Comparison of ENCODE assay signal across 24 mouse cellular contexts in genomic region chr5:76550426-76550825, GRCm38 (mm10).
"Had no signal": no experiment of that assay in that cellular context is flagged by ENCODE, and none has a peak within 500 bp of the region (broad histone marks: within the 10 kb centered on the region; RNA-seq: fewer than 3 reads in every experiment).

No protein-coding gene starts in this region.

- DNase-seq: gastrocnemius, postnatal 14 days; gastrocnemius, postnatal 36 days; heart, adult 18-20 months; heart, postnatal 14 days; heart, postnatal 36 days; kidney, adult 11 months; kidney, adult 2 months; kidney, adult 9 months; kidney, postnatal 14 days; kidney, postnatal 36 days; layer of hippocampus, adult 9-11 months; layer of hippocampus, postnatal 36 days; left cerebral cortex, postnatal 4 days had no signal

- H3K4me2 ChIP-seq: heart, embryonic 11.5 days; hindbrain, embryonic 13.5 days; hindbrain, embryonic 15.5 days; kidney, embryonic 15.5 days; limb, embryonic 13.5 days; limb, embryonic 15.5 days; liver, embryonic 12.5 days had no signal

- ATAC-seq: hindbrain, postnatal 0 days; intestine, embryonic 16.5 days; liver, embryonic 12.5 days had no signal

- H3K4me3 ChIP-seq: hindbrain, embryonic 13.5 days; hindbrain, embryonic 15.5 days; kidney, embryonic 15.5 days; limb, embryonic 13.5 days; limb, embryonic 15.5 days; liver, embryonic 12.5 days had no signal

- H3K4me1 ChIP-seq: hindbrain, embryonic 13.5 days; hindbrain, embryonic 15.5 days; kidney, embryonic 15.5 days; limb, embryonic 13.5 days; limb, embryonic 15.5 days; liver, embryonic 12.5 days had no signal

- H3K27me3 ChIP-seq: hindbrain, embryonic 13.5 days; hindbrain, embryonic 15.5 days; kidney, embryonic 15.5 days; limb, embryonic 13.5 days; limb, embryonic 15.5 days; liver, embryonic 12.5 days had no signal

- H3K9me3 ChIP-seq: hindbrain, embryonic 13.5 days; hindbrain, embryonic 15.5 days; kidney, embryonic 15.5 days; limb, embryonic 13.5 days; limb, embryonic 15.5 days; liver, embryonic 12.5 days had no signal

- H3K9ac ChIP-seq: hindbrain, embryonic 13.5 days; hindbrain, embryonic 15.5 days; kidney, embryonic 15.5 days; limb, embryonic 13.5 days; limb, embryonic 15.5 days; liver, embryonic 12.5 days; liver, embryonic 14.5 days had no signal

- H3K27ac ChIP-seq: hindbrain, embryonic 13.5 days; hindbrain, embryonic 15.5 days; hindbrain, postnatal 0 days; kidney, embryonic 15.5 days; kidney, postnatal 0 days; limb, embryonic 13.5 days; limb, embryonic 15.5 days; liver, embryonic 12.5 days; liver, embryonic 14.5 days had no signal
